Comparison of ENCODE assay signal across 11 mouse cellular contexts in the genomic region with DNA sequence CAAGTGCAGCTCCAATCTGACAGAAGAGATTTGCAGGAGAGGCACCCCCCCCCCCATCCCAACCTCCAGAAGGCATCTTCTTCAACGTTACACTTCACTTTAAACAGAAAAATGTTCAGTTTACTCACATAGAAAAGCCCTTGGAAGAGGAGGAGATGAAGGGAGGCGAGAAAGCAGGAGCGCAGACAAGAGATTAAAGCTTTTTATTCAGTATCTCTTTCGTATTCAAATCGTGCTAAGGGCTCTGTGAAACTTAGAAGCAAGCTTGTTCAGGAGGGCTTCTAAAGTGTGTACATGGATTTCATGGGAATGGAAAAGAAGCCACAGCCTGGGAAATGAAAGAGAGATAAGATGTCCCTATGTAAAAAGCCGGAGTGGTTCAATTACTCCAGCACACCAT.
DNase-seq lines count a peak whose midpoint lies in the region; ATAC-seq lines count a peak whose summit lies in the region.
"Had no signal": no experiment of that assay in that cellular context is flagged by ENCODE, and none has a peak within 500 bp of the region (broad histone marks: within the 10 kb centered on the region; RNA-seq: fewer than 3 reads in every experiment).

No protein-coding gene starts in this region.

- no peak for DNase-seq in kidney, adult 11 months
- no peak for DNase-seq in forebrain, embryonic 10.5 days (ENCODE audit: extremely low spot score, low spot score)
- DNase-seq in retina, embryonic 14.5 days (ENCODE audit: low spot score): no peak
- DNase-seq: spleen, adult 18-20 months; thymus, postnatal 4 days had no signal

- no peak overlapping the region for H3K27ac ChIP-seq in kidney, embryonic 16.5 days (ENCODE audit: low read length)
- peak overlapping the region; percentile 87 for H3K27ac ChIP-seq in forebrain, embryonic 10.5 days
- H3K27ac ChIP-seq in hindbrain, embryonic 16.5 days (ENCODE audit: low read depth, low read length): no peak overlapping the region
- H3K27ac ChIP-seq in neural tube, embryonic 12.5 days: no peak overlapping the region
- H3K27ac ChIP-seq: liver, embryonic 15.5 days had no signal

- H3K36me3 ChIP-seq in kidney, embryonic 16.5 days (ENCODE audit: insufficient read depth, low read length): no peaks in the 10 kb centered on the region
- H3K36me3 ChIP-seq in forebrain, embryonic 10.5 days (replicated peaks): no peaks in the 10 kb centered on the region
- no peaks in the 10 kb centered on the region for H3K36me3 ChIP-seq in hindbrain, embryonic 16.5 days (ENCODE audit: control insufficient read depth, insufficient read depth, low read length)
- H3K36me3 ChIP-seq in neural tube, embryonic 12.5 days: no peaks in the 10 kb centered on the region
- H3K36me3 ChIP-seq: liver, embryonic 15.5 days had no signal

- H3K9me3 ChIP-seq in kidney, embryonic 16.5 days (ENCODE audit: low read length): 0 out of 2 replicates have a peak, but pooled peaks cover 4% of the 10 kb centered on the region
- H3K9me3 ChIP-seq in forebrain, embryonic 10.5 days: 0 out of 2 replicates have a peak, but pooled peaks cover 4% of the 10 kb centered on the region
- H3K9me3 ChIP-seq in hindbrain, embryonic 16.5 days (ENCODE audit: control insufficient read depth, low read length): no peaks in the 10 kb centered on the region
- H3K9me3 ChIP-seq in neural tube, embryonic 12.5 days: 0 out of 2 replicates have a peak, but pooled peaks cover 7% of the 10 kb centered on the region
- H3K9me3 ChIP-seq: liver, embryonic 15.5 days had no signal

- ATAC-seq in kidney, embryonic 16.5 days (ENCODE audit: low FRiP score, low TSS enrichment): no peak
- ATAC-seq in hindbrain, embryonic 16.5 days: no peak
- no peak for ATAC-seq in neural tube, embryonic 12.5 days (ENCODE audit: low FRiP score, low read depth)
- ATAC-seq in monocyte, adult 5-6 weeks (replicated peaks; ENCODE audit: insufficient number of reproducible peaks, low FRiP score, low TSS enrichment, poor library complexity, severe bottlenecking): no peak

- H3K4me3 ChIP-seq in kidney, embryonic 16.5 days (ENCODE audit: low read length): no peak overlapping the region
- H3K4me3 ChIP-seq in forebrain, embryonic 10.5 days: peak overlapping the region; percentile 41
- no peak overlapping the region for H3K4me3 ChIP-seq in hindbrain, embryonic 16.5 days (ENCODE audit: low read length)
- H3K4me3 ChIP-seq in neural tube, embryonic 12.5 days: no peak overlapping the region
- H3K4me3 ChIP-seq: erythroblast, embryonic 14.5 days; liver, embryonic 15.5 days had no signal

- WGBS in kidney, embryonic 16.5 days: 32% methylated on average over 6 of the region's 6 CpGs
- WGBS in forebrain, embryonic 10.5 days: 13% methylated on average over 6 of the region's 6 CpGs
- WGBS in hindbrain, embryonic 16.5 days: 16% methylated on average over 6 of the region's 6 CpGs
- 19% methylated on average over 6 of the region's 6 CpGs for whole genome bisulfite sequencing in neural tube, embryonic 12.5 days

- H3K4me1 ChIP-seq in kidney, embryonic 16.5 days (ENCODE audit: insufficient read depth, low read length): peaks cover 12% of the 10 kb centered on the region; the same call in 1 of the 2 replicates
- H3K4me1 ChIP-seq in forebrain, embryonic 10.5 days: peaks cover 69% of the 10 kb centered on the region
- H3K4me1 ChIP-seq in hindbrain, embryonic 16.5 days (ENCODE audit: control insufficient read depth, insufficient read depth, low read depth, low read length): peaks cover 5% of the 10 kb centered on the region
- H3K4me1 ChIP-seq in neural tube, embryonic 12.5 days: peaks cover 25% of the 10 kb centered on the region
- H3K4me1 ChIP-seq: liver, embryonic 15.5 days had no signal

- H3K9ac ChIP-seq in kidney, embryonic 16.5 days (replicated peaks; ENCODE audit: low read length): no peak overlapping the region
- no peak overlapping the region for H3K9ac ChIP-seq in hindbrain, embryonic 16.5 days (ENCODE audit: low read depth, low read length)
- H3K9ac ChIP-seq in neural tube, embryonic 12.5 days: no peak overlapping the region
- H3K9ac ChIP-seq: liver, embryonic 15.5 days had no signal

- H3K4me2 ChIP-seq in kidney, embryonic 16.5 days (replicated peaks; ENCODE audit: low read depth, low read length): peak overlapping the region; percentile 39
- peak overlapping the region; percentile 31 for H3K4me2 ChIP-seq in hindbrain, embryonic 16.5 days (ENCODE audit: low read length)
- H3K4me2 ChIP-seq in neural tube, embryonic 12.5 days (replicated peaks): peak overlapping the region; percentile 53
- H3K4me2 ChIP-seq: liver, embryonic 15.5 days had no signal

- no peaks in the 10 kb centered on the region; the same call in 1 of the 2 replicates for H3K27me3 ChIP-seq in kidney, embryonic 16.5 days (ENCODE audit: insufficient read depth, low read length)
- peaks cover 19% of the 10 kb centered on the region for H3K27me3 ChIP-seq in forebrain, embryonic 10.5 days (ENCODE audit: poor library complexity, severe bottlenecking)
- H3K27me3 ChIP-seq in hindbrain, embryonic 16.5 days (replicated peaks; ENCODE audit: control insufficient read depth, insufficient read depth, low read length): no peaks in the 10 kb centered on the region
- H3K27me3 ChIP-seq in neural tube, embryonic 12.5 days (replicated peaks): no peaks in the 10 kb centered on the region
- H3K27me3 ChIP-seq: liver, embryonic 15.5 days had no signal
